Mouse (Mus musculus) ES-CJ7 (cell line): Measurements from ENCODE around the gene Vamp5.

Experiments
- DNase-seq: peaks from one replicate; pipeline ENCODE4 v3.0.0; 2011; ENCODE audit warnings: low read depth, low spot score

Gene Vamp5

GRCm38 (mm10) chr6:72346261-72346660 lies 34.0 kb downstream of the Vamp5 start:
- DNase-seq, result no peak

GRCm38 (mm10) chr6:72345633-72346032 lies 34.6 kb downstream of the Vamp5 start:
- DNase-seq, result no peak

GRCm38 (mm10) chr6:72345074-72345567 lies 35.1 kb downstream of the Vamp5 start, which contains the start of gene Usp39:
Gene Usp39 (minus strand): TSS chr6:72345184.
- peak; percentile 97 for DNase-seq

GRCm38 (mm10) chr6:72344396-72345073 lies 35.7 kb downstream of the Vamp5 start:
- DNase-seq, result no peak

- DNase-seq, result no peak
These were observed 39.8 kb downstream of the Vamp5 start for GRCm38 (mm10) chr6:72340481-72340880.

GRCm38 (mm10) chr6:72333111-72333510 lies 47.2 kb downstream of the Vamp5 start:
- no peak for DNase-seq

GRCm38 (mm10) chr6:72330133-72330532 lies 50.1 kb downstream of the Vamp5 start:
- no peak for DNase-seq

- DNase-seq, result no peak
These were observed 51.2 kb downstream of the Vamp5 start for GRCm38 (mm10) chr6:72329019-72329418.

GRCm38 (mm10) chr6:72326274-72326673 lies 54.0 kb downstream of the Vamp5 start:
- DNase-seq, result peak; percentile 51

GRCm38 (mm10) chr6:72323786-72324508 lies 56.3 kb downstream of the Vamp5 start:
- DNase-seq, result no peak

GRCm38 (mm10) chr6:72322936-72323335 lies 57.3 kb downstream of the Vamp5 start:
- peak; percentile 22 for DNase-seq

- DNase-seq, result peak; percentile 46
These were observed 61.2 kb downstream of the Vamp5 start for GRCm38 (mm10) chr6:72319019-72319418.
